Mouse (Mus musculus): ENCODE data around the gene Mdfi.

Gene Mdfi

DNA sequence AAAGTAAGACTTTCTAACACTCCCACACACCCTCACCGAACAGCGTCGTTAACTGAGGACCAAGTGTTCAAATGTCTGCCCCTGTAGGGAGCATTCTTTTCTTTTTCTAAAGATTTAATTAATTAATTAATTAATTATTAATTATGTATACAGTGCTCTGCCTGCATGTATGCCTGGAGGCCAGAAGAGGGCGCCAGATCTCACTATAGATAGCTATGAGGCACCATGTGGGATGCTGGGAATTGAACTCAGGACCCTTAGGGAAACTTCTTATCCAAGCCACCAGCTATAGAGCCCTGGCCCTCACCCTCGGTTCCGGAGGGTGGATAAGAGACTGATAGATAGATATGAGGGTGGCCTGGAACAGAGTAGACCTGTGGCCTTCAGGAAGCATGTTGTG lies 13.5 kb upstream of the Mdfi start:
- no peak for DNase-seq (ENCODE audit: low spot score in 2 of 2)

- DNase-seq (ENCODE audit: low spot score in 2 of 2), result no peak
Measured at GRCm38 (mm10) chr17:47845609-47846008, 11.1 kb upstream of the Mdfi start.

DNA sequence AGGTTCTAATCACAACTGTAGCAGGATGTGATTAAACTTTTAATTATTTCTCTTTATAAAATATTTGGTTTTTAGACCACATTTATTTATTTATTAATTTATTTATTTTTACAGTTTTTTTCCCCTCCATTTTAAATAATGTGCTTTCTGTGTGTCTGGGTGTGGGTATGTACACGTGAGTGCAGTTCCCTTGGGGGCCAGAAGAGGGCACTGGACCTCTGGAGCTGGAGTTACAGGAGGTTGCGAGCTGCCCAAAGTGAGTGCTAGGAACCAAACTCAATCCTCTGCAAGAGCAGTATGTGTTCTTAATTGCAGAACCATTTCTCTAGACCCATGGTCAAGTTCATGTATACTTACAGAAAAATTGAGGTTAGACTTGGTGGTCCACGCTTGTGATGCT lies 9.0 kb upstream of the Mdfi start:
- DNase-seq (ENCODE audit: low spot score in 2 of 2), result no peak

DNA sequence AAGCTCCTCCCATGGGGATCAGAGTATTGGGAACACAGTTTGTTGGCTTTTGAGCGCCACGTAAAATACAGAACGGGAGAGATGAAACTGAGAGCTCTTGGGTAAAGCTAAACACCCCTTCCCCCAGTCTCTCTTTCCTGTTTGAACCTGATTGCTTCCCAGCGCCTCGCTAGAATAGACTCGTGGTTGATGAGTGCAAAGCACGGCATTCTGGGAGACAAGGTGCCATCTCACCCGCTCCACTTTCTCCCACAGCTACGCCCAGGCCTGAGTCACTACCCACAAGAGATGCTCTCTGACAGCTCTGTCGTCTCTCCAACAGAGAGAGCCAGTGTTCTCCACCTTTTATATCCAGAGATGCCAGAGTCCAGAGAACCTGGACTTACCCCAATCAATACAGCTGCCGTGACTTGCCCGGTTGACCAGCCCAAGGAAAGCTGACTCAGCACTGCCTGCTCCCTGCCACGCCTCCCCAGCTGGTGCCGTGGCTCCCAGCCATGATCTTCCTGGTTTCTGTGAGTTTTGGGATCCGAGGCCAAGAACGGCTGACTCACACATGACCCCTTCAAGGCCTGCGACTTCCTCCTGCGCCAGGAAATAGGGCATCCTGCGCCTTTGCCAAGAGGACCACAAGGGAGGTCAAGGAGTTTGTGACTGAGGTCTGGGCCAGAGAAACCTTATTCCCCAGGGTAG lies 7.6 kb upstream of the Mdfi start:
- DNase-seq (ENCODE audit: low spot score in 2 of 2), result peak in 1 of 2 experiments; percentile 17

GRCm38 (mm10) chr17:47841521-47841920 lies 7.0 kb upstream of the Mdfi start:
- no peak for DNase-seq (ENCODE audit: low spot score in 2 of 2)

GRCm38 (mm10) chr17:47837808-47838207 lies 3.3 kb upstream of the Mdfi start:
- no peak for DNase-seq (ENCODE audit: low spot score in 2 of 2)

DNA sequence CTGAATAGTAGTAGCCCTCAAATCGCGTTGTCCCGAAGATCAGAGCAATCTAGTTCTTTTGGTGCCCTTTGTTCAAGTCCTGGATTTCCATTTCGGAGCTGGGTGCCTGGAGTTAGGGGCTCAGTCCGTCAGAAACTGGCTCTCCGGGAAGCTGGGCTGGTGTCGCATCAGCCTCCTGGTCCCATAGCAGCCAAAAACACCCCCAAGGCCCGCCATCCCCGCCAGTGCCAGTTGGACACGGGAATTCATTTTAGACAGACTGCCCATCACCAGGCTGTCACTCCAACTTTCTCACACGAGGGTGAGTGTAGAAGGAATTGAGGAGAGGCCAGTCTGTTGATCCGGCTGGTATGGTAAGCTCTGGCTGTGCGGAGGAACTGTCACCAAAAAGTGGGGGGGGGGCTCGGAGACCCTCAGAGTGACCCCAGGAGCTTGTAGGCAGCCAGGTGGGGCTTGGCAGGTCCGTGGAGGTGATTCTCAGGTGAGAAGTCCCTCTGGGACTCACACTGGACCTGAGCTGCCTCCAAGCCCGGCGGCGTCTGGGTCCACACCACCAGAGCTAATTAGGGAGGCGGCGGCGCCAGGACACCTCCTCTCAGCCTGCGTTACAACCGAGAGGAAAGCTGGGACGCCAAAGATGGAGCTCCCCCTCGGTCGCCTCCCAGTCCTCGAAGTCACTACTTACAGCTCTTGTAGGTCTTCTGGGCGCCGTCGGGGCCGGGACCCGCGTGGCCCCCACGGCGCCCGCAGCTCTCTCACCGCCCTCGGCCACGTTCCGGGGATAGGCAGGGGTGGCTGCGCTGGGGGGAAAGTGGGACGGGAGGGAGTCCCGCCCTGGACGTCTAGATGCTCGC lies 636 bp downstream of the Mdfi start:
- DNase-seq (ENCODE audit: low spot score in 2 of 2), result no peak

DNA sequence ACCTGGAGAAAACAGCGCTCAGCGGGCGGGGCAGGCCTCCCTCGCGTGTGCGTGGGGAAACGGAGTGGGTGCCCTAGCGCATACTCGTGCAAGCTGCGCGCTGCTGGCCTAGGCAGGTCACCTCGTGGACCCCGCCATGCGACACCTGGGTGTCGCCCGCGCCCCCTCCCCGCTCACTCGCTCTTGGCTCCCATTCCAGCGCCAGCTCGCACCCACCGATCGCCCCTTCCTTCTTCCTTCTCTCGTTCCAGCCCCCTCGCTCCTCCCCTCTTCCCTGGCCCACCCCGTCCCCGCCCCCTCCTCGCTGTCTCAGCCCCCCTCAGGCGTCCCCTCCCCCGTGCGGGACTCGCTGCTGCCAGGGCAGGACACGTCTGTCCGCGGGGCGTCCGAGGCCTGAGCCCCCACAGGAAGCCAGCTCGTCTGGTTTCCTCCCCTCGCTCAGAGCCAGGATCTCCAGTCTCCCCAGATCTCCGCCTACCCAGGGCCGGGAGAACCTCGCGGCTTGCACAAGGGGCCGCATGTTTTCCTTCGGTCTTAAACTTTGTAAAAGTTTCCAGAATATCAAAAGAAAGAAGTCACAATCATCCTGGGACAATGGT lies 1.4 kb downstream of the Mdfi start:
- DNase-seq (ENCODE audit: low spot score in 2 of 2), result no peak

- DNase-seq (ENCODE audit: low spot score in 2 of 2), result no peak
Measured at GRCm38 (mm10) chr17:47832501-47833028, 1.9 kb downstream of the Mdfi start.

DNA sequence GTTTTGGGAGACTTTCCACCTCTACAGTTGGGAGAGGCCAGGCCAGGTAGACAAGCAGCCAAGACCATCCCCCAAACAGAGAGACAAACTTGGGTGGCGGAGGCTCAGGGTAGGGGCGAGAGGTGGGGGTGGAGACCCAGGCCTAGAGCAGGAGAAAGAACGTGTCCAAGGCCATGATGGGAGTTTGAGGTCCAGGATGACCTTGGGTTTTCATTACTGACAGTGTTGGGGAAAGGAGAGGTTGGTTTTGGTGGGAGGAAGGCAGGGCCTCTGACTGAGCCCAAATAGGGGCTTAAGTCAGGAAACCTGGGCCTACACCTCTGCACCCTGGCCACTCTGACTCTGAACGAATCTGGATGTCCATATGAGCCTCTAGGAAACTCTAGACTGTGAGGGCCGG lies 2.7 kb downstream of the Mdfi start:
- no peak for DNase-seq (ENCODE audit: low spot score in 2 of 2)

DNA sequence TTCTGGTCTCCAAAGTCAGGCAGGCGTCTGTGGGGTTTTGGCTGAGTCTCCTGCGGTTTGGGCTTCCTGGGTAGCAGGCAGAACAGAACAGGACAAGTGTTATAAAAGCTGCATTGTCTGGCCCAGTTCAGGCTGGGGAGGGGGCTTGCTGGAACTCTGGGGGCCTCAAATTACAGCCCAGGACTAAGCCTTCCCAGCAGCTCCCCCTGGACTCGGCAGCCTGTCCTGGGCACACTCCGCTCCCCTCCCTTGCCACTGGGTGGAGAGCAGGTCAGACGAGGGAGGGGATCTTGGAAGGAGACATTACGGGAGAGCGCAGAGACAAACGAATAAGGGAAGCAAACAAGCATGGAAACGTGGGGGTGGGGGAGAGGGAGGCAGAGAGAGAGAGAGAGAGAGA lies 3.3 kb downstream of the Mdfi start:
- DNase-seq (ENCODE audit: low spot score in 2 of 2), result no peak

- no peak for DNase-seq (ENCODE audit: low spot score in 2 of 2)
Measured at GRCm38 (mm10) chr17:47821339-47821738, 13.2 kb downstream of the Mdfi start.

- no peak for DNase-seq (ENCODE audit: low spot score in 2 of 2)
Measured at GRCm38 (mm10) chr17:47818038-47818725, 16.3 kb downstream of the Mdfi start.

GRCm38 (mm10) chr17:47815446-47815845 lies 19.0 kb downstream of the Mdfi start:
- no peak for DNase-seq (ENCODE audit: low spot score in 2 of 2)

DNA sequence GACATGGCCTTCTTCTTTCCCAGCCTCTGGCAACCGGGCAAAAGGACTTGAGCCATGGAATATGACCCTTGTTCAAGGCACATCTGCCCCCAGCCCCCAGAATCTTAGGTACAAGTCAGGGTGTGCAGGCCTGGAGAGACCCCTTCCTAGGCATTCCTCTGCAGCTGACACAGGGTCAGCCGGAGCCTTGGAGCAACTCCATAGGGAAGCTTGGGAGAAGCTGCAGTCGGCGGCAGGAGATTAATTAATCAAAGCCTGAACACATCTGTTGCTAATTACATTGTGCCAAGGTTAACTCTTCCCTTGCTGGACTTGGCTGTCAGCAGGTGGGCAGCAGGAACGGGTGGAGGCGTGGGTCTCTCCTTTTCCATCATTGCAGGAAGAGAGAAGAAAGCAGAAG lies 20.0 kb downstream of the Mdfi start:
- no peak for DNase-seq (ENCODE audit: low spot score in 2 of 2)

GRCm38 (mm10) chr17:47813616-47814015 lies 20.9 kb downstream of the Mdfi start:
- DNase-seq (ENCODE audit: low spot score in 2 of 2), result no peak

- DNase-seq (ENCODE audit: low spot score in 2 of 2), result no peak
Measured at GRCm38 (mm10) chr17:47812200-47812599, 22.3 kb downstream of the Mdfi start.

DNA sequence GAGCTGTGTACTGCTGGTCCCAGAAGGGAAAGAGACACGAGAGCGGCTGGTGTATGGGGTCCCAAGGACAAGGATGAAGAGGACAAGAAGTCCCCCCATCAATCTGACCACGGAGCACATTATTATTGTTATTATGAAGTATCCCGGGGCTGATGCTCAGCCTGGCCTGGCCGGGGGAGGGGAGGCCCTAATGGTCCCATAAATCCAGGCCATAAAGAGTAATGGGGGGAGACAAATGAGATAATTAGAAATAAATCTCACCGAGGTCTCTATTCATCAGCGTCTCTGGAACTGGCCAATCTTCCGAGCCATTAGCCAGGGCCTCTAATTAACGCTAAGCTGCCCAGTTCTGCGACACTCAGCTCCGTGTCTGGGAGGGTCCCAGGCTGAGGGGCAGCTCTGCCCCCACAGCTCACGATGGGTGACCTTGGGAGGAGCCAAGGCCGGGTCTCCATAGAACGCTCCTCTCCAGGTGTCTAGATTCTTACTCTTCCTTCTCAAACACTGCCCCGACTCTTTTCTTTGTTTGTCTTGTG lies 23.2 kb downstream of the Mdfi start:
- DNase-seq (ENCODE audit: low spot score in 2 of 2), result no peak

DNA sequence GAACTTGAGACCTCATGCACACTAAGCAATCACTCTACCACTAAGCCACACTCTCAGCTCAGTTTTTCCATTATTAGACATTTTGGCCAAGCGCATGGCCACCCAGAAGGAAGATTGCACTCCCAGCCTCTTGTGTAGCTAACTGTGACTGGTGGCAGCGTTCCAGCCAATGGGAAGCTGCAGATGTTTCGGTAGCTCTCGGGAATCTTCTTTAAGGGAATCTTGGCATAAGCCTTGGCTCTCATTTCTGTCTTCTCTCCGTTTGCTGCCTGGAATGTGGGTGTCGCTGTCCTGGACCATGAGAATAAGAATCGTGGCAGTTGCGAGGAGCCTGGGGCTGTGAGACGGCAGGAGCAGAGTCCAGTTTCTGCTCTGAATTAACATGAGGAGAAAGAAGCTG lies 28.3 kb downstream of the Mdfi start:
- DNase-seq (ENCODE audit: low spot score in 2 of 2), result no peak

- no peak for DNase-seq (ENCODE audit: low spot score in 2 of 2)
Measured at GRCm38 (mm10) chr17:47805047-47805835, 29.2 kb downstream of the Mdfi start.

DNA sequence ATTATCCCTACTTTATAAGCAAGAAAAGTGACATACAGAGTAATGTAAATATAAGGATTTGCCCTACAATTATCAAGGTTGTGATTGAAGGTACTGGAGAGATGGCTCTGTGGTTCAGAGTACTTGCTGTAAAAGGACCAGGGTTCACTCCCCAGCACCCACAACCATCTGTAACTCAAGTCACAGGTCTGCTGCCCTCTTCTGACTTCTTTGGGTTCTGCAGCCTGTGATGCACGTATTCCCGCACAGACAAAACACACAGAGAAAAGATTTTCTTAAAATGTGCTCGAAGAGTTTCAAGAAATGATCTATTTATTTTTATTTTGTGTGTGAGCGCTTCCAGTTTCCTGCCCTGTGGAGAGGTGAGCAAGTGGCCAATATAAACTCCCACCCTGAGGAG lies 30.8 kb downstream of the Mdfi start:
- no peak for DNase-seq (ENCODE audit: low spot score in 2 of 2)

Measured in left cerebral cortex, adult 9 months (tissue).